Mouse (Mus musculus) hindbrain, embryonic 16.5 days (tissue): ENCODE results near the gene Syt15. TPM values are rescaled to one million over a fixed set of nuclear protein-coding genes. Genes with fewer than 3 reads are reported as not detected.
"Not testable (repeated sequence)": the region's sequence is repeated elsewhere in the genome, so short reads cannot be mapped to it uniquely, and the experiment has no call there.

Experiments used
- ATAC-seq: fragments of 200-750 bp; cut with Nextera tagmentation; 2 replicates; pipeline ENCODE4 v1.8.0; 2017; ENCODE audit warnings: moderate TSS enrichment, moderate library complexity
- H3K27ac ChIP-seq: fragments of 300-500 bp; sonication (generic); 2 replicates; pipeline ENCODE4 v1.5.1; 2014; ENCODE audit warnings: low read depth, mild to moderate bottlenecking, control low read depth, low read length, moderate library complexity
- H3K27me3 ChIP-seq: fragments of 300-500 bp; sonication (generic); replicated peaks from 2 replicates; pipeline ENCODE4 v1.6.1; 2014; ENCODE audit warnings: low read length; ENCODE audit not compliant: control insufficient read depth, insufficient read depth
- H3K36me3 ChIP-seq: fragments of 300-500 bp; sonication (generic); 2 replicates; pipeline ENCODE4 v1.6.1; 2014; ENCODE audit warnings: mild to moderate bottlenecking, low read length, moderate library complexity, mixed read lengths; ENCODE audit not compliant: control insufficient read depth, insufficient read depth
- H3K4me1 ChIP-seq: fragments of 300-500 bp; sonication (generic); 2 replicates; pipeline ENCODE4 v1.6.1; 2014; ENCODE audit warnings: low read depth, low read length; ENCODE audit not compliant: control insufficient read depth, insufficient read depth
- H3K4me2 ChIP-seq: fragments of 300-500 bp; sonication (generic); 2 replicates; pipeline ENCODE4 v1.6.1; 2014; ENCODE audit warnings: mild to moderate bottlenecking, low read length, control low read depth, moderate library complexity
- H3K4me3 ChIP-seq: fragments of 300-500 bp; sonication (generic); 2 replicates; pipeline ENCODE4 v1.5.1; 2014; ENCODE audit warnings: mild to moderate bottlenecking, low read length, control low read depth, moderate library complexity
- H3K9ac ChIP-seq: fragments of 300-500 bp; sonication (generic); 2 replicates; pipeline ENCODE4 v1.6.1; 2014; ENCODE audit warnings: low read depth, mild to moderate bottlenecking, control low read depth, low read length, moderate library complexity
- H3K9me3 ChIP-seq: fragments of 300-500 bp; sonication (generic); 2 replicates; pipeline ENCODE4 v1.6.1; 2014; ENCODE audit warnings: mild to moderate bottlenecking, low read length, moderate library complexity; ENCODE audit not compliant: control insufficient read depth
- WGBS: fragments of 180-500 bp; shearing (Covaris S2); extraction: QIAGEN DNeasy Blood & Tissue Kit; methylation state at CpG from one replicate; pipeline ENCODE4 v1.1.7; 2014; 5-methylcytosine and 5-hydroxymethylcytosine counted together
- polyA plus RNA-seq: library from polyadenylated mRNA; unstranded; fragments of >200 nt; fragmentation: Nextera tagmentation; extraction: Ambion mirVana; gene quantifications from 2 replicates; pipeline ENCODE4 v1.2.1, GENCODE M21; 2015

The Syt15 gene
- polyA plus RNA-seq, 1 experiment from 2014 or later = 0.91 TPM

DNA sequence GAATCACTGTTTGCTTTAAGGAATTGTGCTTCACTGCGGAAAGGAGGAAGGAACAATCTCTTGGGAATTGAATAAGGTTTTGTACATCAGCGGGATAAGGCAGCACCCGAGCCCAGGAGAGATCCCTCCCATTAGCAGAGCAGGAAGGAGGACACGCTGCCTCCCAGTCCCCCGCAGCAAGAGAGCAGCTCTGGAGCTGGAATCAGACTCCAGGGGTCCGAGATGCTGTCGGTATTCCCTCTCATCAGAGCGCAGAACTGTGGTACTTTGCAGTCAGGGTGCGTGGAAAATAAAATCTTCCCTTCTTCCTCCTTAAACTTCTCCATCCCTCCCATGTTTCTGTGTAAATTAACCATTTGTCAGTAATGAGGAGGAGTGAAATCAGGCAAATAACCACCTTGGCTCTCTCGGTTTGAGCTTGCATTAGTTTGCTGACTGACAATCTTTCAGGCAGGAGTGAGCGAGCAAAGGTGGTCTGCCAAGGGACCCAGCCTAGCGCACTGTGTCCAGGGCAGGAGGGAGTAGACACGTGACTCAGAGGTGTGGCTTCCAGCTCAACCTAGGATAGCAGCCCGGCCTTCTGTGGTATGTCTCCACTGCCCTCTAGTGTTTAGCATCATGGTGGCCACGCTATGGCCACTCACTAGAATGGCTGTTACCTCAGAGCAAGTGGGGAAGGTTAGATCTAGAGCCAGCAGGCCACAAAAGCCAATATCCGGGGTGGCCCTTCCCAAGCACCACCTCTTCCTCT, 15.4 kb downstream of the Syt15 start:
- peaks cover 5% of the 10 kb centered on the region for H3K4me1 ChIP-seq
- H3K4me2 ChIP-seq = peak overlapping the region; percentile 86
- 3% methylated on average over 16 of the region's 16 CpGs for WGBS
- ATAC-seq = peak; percentile 98
- no peaks in the 10 kb centered on the region for H3K36me3 ChIP-seq
- no peaks in the 10 kb centered on the region for H3K9me3 ChIP-seq
- H3K4me3 ChIP-seq = peak overlapping the region; percentile 42
- H3K27me3 ChIP-seq = no peaks in the 10 kb centered on the region
- peak overlapping the region; percentile 65 for H3K9ac ChIP-seq
- 0 out of 2 replicates have a peak overlapping the region, but pooled peaks have one; percentile 12 for H3K27ac ChIP-seq

DNA sequence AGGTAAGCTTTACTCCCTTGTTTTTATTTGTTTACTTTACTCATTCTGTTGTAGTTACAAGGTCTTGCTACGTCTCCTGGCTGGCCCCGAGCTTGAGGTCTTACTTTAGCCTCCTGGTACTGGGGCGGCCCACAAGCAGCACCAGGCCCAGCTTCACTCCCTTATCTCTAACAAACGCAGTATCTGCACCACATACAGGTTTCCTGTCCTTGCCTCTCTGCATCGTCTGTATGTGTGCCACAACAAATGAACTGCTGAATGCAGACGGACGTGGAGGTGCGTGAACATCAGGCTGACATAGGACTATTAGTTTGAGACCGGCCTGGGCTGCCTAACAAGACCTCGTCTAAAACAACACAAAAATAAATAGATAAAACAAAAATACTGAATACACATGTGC, 20.9 kb downstream of the Syt15 start:
- WGBS = 92% methylated on average over 10 of the region's 10 CpGs
- no peaks in the 10 kb centered on the region for H3K27me3 ChIP-seq
- no peaks in the 10 kb centered on the region for H3K4me1 ChIP-seq
- ATAC-seq = no peak
- H3K9ac ChIP-seq = no peak overlapping the region
- no peak overlapping the region for H3K4me3 ChIP-seq
- H3K9me3 ChIP-seq = no peaks in the 10 kb centered on the region
- H3K4me2 ChIP-seq = no peak overlapping the region
- H3K27ac ChIP-seq = no peak overlapping the region
- no peaks in the 10 kb centered on the region for H3K36me3 ChIP-seq

DNA sequence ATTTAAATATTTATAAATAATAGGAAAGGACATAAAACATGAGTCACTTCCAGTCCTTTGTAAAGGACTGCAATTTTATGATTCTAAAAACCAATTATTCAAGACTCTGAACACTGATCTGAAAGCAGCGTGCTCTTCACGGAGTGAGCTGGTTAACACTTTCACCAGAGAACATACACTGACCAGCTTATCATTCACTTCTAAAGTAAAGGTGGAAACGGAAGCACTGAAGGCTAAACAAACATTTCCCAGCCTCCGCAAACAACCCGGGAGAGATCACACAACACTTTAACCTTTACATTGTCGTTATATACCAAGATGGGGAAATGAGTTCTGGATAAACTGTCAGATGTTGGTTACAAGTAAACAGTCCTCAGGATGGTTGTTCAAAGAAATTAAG, 21.3 kb downstream of the Syt15 start:
- Histone ChIP-seq H3K4me3 (no peak overlapping the region), H3K4me2 (no peak overlapping the region), H3K36me3 (no peaks in the 10 kb centered on the region), H3K9me3 (no peaks in the 10 kb centered on the region), H3K27me3 (no peaks in the 10 kb centered on the region), H3K4me1 (no peaks in the 10 kb centered on the region), H3K27ac (no peak overlapping the region), H3K9ac (no peak overlapping the region)
- ATAC-seq = no peak
- WGBS = 85% methylated on average over 6 of the region's 6 CpGs

DNA sequence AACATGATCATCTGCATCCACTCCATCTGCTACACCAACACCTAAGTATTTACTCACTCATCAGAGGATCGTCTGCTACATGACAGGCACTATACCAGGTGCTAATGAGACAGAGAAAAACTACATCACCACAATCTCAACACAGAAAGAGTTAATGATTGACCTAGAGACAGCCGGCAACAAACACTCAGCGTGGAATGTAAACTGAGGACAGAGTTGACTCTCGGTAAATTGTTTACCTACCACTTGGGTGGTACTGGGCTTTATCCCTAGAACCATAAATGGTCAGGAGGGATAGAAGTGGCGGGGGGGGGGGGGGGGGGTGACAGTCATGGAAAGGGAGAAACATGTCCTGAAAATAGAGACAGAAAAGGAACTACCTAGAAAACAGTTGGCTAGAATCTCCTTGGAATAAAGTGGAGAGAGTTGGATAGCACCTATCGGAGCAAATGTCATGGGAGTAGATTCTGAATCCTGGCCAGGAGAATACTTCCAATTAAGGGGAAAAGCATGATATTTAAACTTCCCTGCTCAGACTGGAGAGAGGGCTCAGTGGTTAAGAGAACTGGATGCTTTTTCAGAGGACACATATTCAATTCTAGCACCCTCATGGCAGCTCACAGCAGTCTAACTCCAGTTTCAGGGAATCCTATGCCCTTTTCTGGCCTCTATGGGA, 33.2 kb downstream of the Syt15 start:
- Histone ChIP-seq H3K36me3 (no peaks in the 10 kb centered on the region), H3K9ac (no peak overlapping the region), H3K4me3 (no peak overlapping the region), H3K27ac (no peak overlapping the region), H3K27me3 (no peaks in the 10 kb centered on the region), H3K4me1 (no peaks in the 10 kb centered on the region), H3K9me3 (no peaks in the 10 kb centered on the region; the same call in 1 of the 2 replicates), H3K4me2 (no peak overlapping the region)
- WGBS = 61% methylated on average over 6 of the region's 6 CpGs
- ATAC-seq = no peak

DNA sequence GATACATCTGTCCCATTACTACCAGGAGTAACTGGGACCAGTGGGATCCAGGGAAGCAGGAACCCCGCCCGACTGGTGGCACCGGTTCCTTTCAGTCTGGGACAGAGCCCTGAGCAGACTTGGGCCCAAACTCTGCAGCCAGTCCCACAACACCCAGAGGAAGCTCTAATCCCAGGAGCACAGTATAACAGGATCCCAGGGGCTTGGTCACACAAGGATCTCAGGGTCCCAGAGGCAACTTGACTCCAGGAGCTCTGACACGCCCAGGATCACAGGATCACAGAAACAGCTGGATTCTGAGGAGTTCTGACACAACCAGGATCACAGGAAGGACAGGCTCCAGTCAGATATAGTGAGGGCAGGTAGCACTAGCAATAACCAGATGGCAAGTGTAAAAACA, 33.9 kb downstream of the Syt15 start:
- Histone ChIP-seq H3K9me3 (no peaks in the 10 kb centered on the region; the same call in 1 of the 2 replicates), H3K27me3 (no peaks in the 10 kb centered on the region), H3K4me2 (no peak overlapping the region), H3K27ac (no peak overlapping the region), H3K36me3 (no peaks in the 10 kb centered on the region), H3K9ac (no peak overlapping the region), H3K4me3 (no peak overlapping the region), H3K4me1 (no peaks in the 10 kb centered on the region)
- no peak for ATAC-seq
- WGBS = 97% methylated on average over 4 of the region's 4 CpGs

DNA sequence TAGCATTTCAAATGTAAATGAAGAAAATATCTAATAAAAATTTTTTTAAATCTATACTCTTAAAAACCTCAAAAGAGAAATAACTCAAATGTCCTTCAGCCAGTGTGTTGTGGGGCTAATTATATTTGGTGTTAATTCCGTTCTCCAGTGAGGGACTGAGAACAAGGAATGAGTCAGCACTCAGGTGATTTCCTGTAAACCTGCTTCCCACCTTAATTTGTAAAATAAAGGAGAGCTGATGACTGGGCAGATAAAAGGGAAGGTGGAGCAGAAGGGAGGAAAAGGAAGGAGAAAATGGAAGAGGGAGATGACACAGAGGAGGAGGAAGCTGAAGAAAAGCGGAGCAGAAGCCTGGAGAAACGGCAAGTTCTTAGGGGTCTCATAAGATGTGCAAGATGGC, 39.1 kb downstream of the Syt15 start:
- not testable (repeated sequence) for H3K27ac ChIP-seq, ATAC-seq, H3K4me1 ChIP-seq, H3K9ac ChIP-seq, H3K36me3 ChIP-seq, H3K9me3 ChIP-seq, H3K4me3 ChIP-seq, H3K27me3 ChIP-seq, H3K4me2 ChIP-seq
- WGBS = 69% methylated on average over 3 of the region's 3 CpGs

DNA sequence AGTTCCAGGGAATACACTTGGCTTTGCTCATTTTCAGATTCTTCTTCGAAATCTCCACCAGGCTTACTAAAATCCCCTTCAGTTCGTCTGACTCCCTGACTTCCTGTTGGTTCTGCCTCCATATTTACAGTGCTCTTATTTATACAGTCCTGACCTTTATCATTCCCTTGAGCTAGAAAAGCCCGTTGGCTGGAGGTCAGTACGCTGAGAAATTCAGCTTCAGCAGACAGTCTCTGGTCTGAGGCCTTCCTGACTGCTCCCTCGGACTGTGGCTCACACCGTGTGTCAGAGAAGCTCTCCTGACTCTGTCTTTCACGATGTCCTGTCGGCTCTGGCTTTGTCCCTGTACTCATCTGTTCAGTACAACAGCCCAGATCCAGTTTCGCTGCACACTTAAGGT, 48.7 kb downstream of the Syt15 start:
- no peak for ATAC-seq
- whole genome bisulfite sequencing = 76% methylated on average over 9 of the region's 9 CpGs
- Histone ChIP-seq H3K4me1 (no peaks in the 10 kb centered on the region), H3K9ac (no peak overlapping the region), H3K36me3 (no peaks in the 10 kb centered on the region), H3K4me3 (no peak overlapping the region), H3K4me2 (no peak overlapping the region), H3K27me3 (no peaks in the 10 kb centered on the region), H3K27ac (no peak overlapping the region), H3K9me3 (no peaks in the 10 kb centered on the region)

DNA sequence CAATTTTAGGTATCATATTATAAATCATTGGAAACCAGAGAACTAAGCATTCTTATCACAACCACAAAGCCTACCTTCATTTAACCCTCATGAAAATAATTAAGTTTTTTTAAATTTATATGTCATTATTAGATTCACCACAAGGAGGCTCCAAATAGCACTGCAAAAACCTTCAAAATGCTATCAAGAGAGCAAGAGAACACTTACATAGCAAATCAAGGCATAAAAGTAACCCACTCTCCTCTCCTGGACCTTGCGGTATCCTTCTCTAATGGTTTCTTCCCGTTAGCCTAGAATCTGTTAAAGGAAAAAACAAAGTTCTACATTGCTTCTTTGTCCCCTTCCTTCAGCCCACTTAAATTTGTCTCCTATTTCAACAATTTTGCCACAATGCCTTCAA, 53.9 kb downstream of the Syt15 start:
- Histone ChIP-seq H3K9me3 (no peaks in the 10 kb centered on the region), H3K4me3 (no peak overlapping the region), H3K36me3 (no peaks in the 10 kb centered on the region), H3K9ac (no peak overlapping the region), H3K27ac (no peak overlapping the region), H3K4me1 (no peaks in the 10 kb centered on the region), H3K27me3 (no peaks in the 10 kb centered on the region), H3K4me2 (no peak overlapping the region)
- ATAC-seq = no peak
- WGBS = 45% methylated on average over 2 of the region's 2 CpGs

DNA sequence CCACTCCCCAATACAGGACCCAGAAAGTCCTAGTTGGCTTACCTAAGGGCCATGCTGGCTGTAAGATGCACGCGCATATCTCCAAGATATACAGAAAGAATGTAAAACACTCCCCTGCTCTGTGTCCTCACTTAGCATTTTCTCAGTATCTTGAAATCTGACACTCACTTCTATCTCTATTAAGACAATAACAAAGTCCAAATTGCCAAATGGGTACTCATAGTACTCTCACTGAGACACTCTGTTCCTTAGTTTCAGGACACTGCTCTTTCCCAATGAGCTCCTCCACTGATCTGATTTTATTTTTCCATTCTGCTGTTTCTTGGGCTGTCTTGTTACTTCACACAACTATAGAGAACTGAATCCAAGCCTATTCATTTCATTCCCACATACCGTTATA, 54.7 kb downstream of the Syt15 start:
- WGBS = 93% methylated on average over 3 of the region's 3 CpGs
- no peak for ATAC-seq
- H3K9me3 ChIP-seq = no peaks in the 10 kb centered on the region
- no peaks in the 10 kb centered on the region for H3K4me1 ChIP-seq
- H3K27ac ChIP-seq = no peak overlapping the region
- H3K27me3 ChIP-seq = no peaks in the 10 kb centered on the region
- H3K4me3 ChIP-seq = no peak overlapping the region
- no peak overlapping the region for H3K9ac ChIP-seq
- no peak overlapping the region for H3K4me2 ChIP-seq
- no peaks in the 10 kb centered on the region for H3K36me3 ChIP-seq
